Mouse (Mus musculus) limb, embryonic 13.5 days (tissue): ENCODE data around the gene Mtrr. TPM values are rescaled to one million over a fixed set of nuclear protein-coding genes. Genes with fewer than 3 reads are reported as not detected.

Experiments
- ATAC-seq: fragments of 200-750 bp; cut with Nextera tagmentation; 2 replicates; pipeline ENCODE4 v1.8.0; 2017; ENCODE audit warnings: low read depth, moderate number of reproducible peaks, moderate TSS enrichment; ENCODE audit not compliant: low FRiP score
- H3K27ac ChIP-seq: fragments of 300-500 bp; sonication (generic); 2 replicates; pipeline ENCODE4 v1.5.1; 2015; ENCODE audit warnings: inconsistent platforms, mild to moderate bottlenecking, moderate library complexity
- H3K27me3 ChIP-seq: fragments of 300-500 bp; sonication (generic); 2 replicates; pipeline ENCODE4 v1.6.1; 2015; ENCODE audit warnings: mild to moderate bottlenecking, inconsistent platforms
- H3K36me3 ChIP-seq: fragments of 300-500 bp; sonication (generic); 2 replicates; pipeline ENCODE4 v1.6.1; 2015; ENCODE audit warnings: inconsistent platforms, mild to moderate bottlenecking, moderate library complexity
- H3K4me1 ChIP-seq: fragments of 300-500 bp; sonication (generic); 2 replicates; pipeline ENCODE4 v1.6.1; 2015; ENCODE audit warnings: inconsistent platforms
- H3K4me2 ChIP-seq: fragments of 300-500 bp; sonication (generic); replicated peaks from 2 replicates; pipeline ENCODE4 v1.6.1; 2015; ENCODE audit warnings: inconsistent platforms, mild to moderate bottlenecking, moderate library complexity
- H3K4me3 ChIP-seq: fragments of 300-500 bp; sonication (generic); 2 replicates; pipeline ENCODE4 v1.5.1; 2015; ENCODE audit warnings: moderate library complexity, mild to moderate bottlenecking, inconsistent platforms
- H3K9ac ChIP-seq: fragments of 300-500 bp; sonication (generic); 2 replicates; pipeline ENCODE4 v1.6.1; 2015; ENCODE audit warnings: mild to moderate bottlenecking, inconsistent platforms
- H3K9me3 ChIP-seq: fragments of 300-500 bp; sonication (generic); 2 replicates; pipeline ENCODE4 v1.6.1; 2016; ENCODE audit warnings: inconsistent platforms
- WGBS: fragments of 180-500 bp; shearing (Covaris S2); methylation state at CpG from one replicate; pipeline ENCODE4 v1.1.7; 2015; 5-methylcytosine and 5-hydroxymethylcytosine counted together
- polyA plus RNA-seq: library from polyadenylated mRNA; unstranded; fragments of >200 nt; fragmentation: Nextera tagmentation; extraction: Ambion mirVana; gene quantifications from 2 replicates; pipeline ENCODE4 v1.2.1, GENCODE M21; 2015

Mtrr gene
- polyA plus RNA-seq: 19.3 and 23.1 TPM in 2 replicates

- no peaks in the 10 kb centered on the region for H3K27me3 ChIP-seq
- peak; percentile 99 for ATAC-seq
- H3K4me3 ChIP-seq: peak within 1 kb of the TSS; percentile 80
- WGBS: under 1% methylated on average over 81 of the region's 81 CpGs
- peak within 1 kb of the TSS; percentile 93 for H3K4me2 ChIP-seq
- peak within 1 kb of the TSS; percentile 83 for H3K9ac ChIP-seq
- H3K4me1 ChIP-seq: peaks cover 18% of the 10 kb centered on the region
- H3K36me3 ChIP-seq: peaks cover 50% of the 10 kb centered on the region
- peak within 1 kb of the TSS; percentile 73; the same call in 1 of the 2 replicates for H3K27ac ChIP-seq
- no peaks in the 10 kb centered on the region for H3K9me3 ChIP-seq
These were observed at the start of gene Mtrr, which contains the start of gene Fastkd3 for GRCm38 (mm10) chr13:68581747-68582516. Mtrr (minus strand) TSS chr13:68582149. Fastkd3 (plus strand) TSS chr13:68582234.

- H3K36me3 ChIP-seq: peaks cover 7% of the 10 kb centered on the region; the same call in 1 of the 2 replicates
- H3K4me1 ChIP-seq: no peaks in the 10 kb centered on the region
- no peaks in the 10 kb centered on the region for H3K27me3 ChIP-seq
- WGBS: 76% methylated on average over 3 of the region's 3 CpGs
- no peak overlapping the region for H3K4me2 ChIP-seq
- H3K4me3 ChIP-seq: no peak overlapping the region
- no peak overlapping the region for H3K27ac ChIP-seq
- no peak for ATAC-seq
- no peaks in the 10 kb centered on the region for H3K9me3 ChIP-seq
- no peak overlapping the region for H3K9ac ChIP-seq
These were observed 45.1 kb upstream of the Mtrr start for GRCm38 (mm10) chr13:68627041-68627440.

GRCm38 (mm10) chr13:68622792-68623191 is 40.8 kb upstream of the Mtrr start:
- Histone ChIP-seq H3K4me1 (no peaks in the 10 kb centered on the region), H3K4me3 (no peak overlapping the region), H3K27ac (no peak overlapping the region), H3K27me3 (no peaks in the 10 kb centered on the region), H3K36me3 (no peaks in the 10 kb centered on the region), H3K4me2 (no peak overlapping the region), H3K9me3 (no peaks in the 10 kb centered on the region), H3K9ac (no peak overlapping the region)
- no peak for ATAC-seq
- 66% methylated on average over 6 of the region's 6 CpGs for WGBS

- 33% methylated on average over 21 of the region's 21 CpGs for WGBS
- H3K36me3 ChIP-seq: no peaks in the 10 kb centered on the region
- no peaks in the 10 kb centered on the region for H3K9me3 ChIP-seq
- H3K4me3 ChIP-seq: peak overlapping the region; percentile 21
- H3K4me2 ChIP-seq: peak overlapping the region; percentile 46
- peak overlapping the region; percentile 22 for H3K27ac ChIP-seq
- H3K9ac ChIP-seq: no peak overlapping the region
- H3K4me1 ChIP-seq: peaks cover 16% of the 10 kb centered on the region
- no peaks in the 10 kb centered on the region for H3K27me3 ChIP-seq
- ATAC-seq: peak; percentile 71
These were observed 25.9 kb upstream of the Mtrr start for GRCm38 (mm10) chr13:68607652-68608405.

- no peak overlapping the region for H3K9ac ChIP-seq
- peak overlapping the region; percentile 30 for H3K4me3 ChIP-seq
- H3K27ac ChIP-seq: peak overlapping the region; percentile 39; the same call in 1 of the 2 replicates
- H3K4me1 ChIP-seq: peaks cover 30% of the 10 kb centered on the region
- H3K36me3 ChIP-seq: no peaks in the 10 kb centered on the region
- no peaks in the 10 kb centered on the region for H3K27me3 ChIP-seq
- 3% methylated on average over 11 of the region's 11 CpGs for WGBS
- no peaks in the 10 kb centered on the region for H3K9me3 ChIP-seq
- peak; percentile 68 for ATAC-seq
- peak overlapping the region; percentile 57 for H3K4me2 ChIP-seq
These were observed 23.8 kb upstream of the Mtrr start for GRCm38 (mm10) chr13:68605689-68606126.

GRCm38 (mm10) chr13:68603085-68603484 is 21.1 kb upstream of the Mtrr start:
- ATAC-seq: no peak
- Histone ChIP-seq H3K9me3 (no peaks in the 10 kb centered on the region), H3K4me1 (peaks cover 28% of the 10 kb centered on the region), H3K27me3 (no peaks in the 10 kb centered on the region), H3K9ac (no peak overlapping the region), H3K4me2 (no peak overlapping the region), H3K27ac (no peak overlapping the region), H3K4me3 (no peak overlapping the region), H3K36me3 (no peaks in the 10 kb centered on the region)
- WGBS: 62% methylated on average over 6 of the region's 6 CpGs

- peaks cover 8% of the 10 kb centered on the region; the same call in 1 of the 2 replicates for H3K27me3 ChIP-seq
- WGBS: 7% methylated on average over 6 of the region's 6 CpGs
- ATAC-seq: peak; percentile 55
- H3K9ac ChIP-seq: no peak overlapping the region
- H3K4me3 ChIP-seq: no peak overlapping the region
- H3K9me3 ChIP-seq: no peaks in the 10 kb centered on the region
- peak overlapping the region; percentile 21; the same call in 1 of the 2 replicates for H3K4me2 ChIP-seq
- peaks cover 18% of the 10 kb centered on the region for H3K4me1 ChIP-seq
- no peaks in the 10 kb centered on the region for H3K36me3 ChIP-seq
- H3K27ac ChIP-seq: peak overlapping the region; percentile 49; the same call in 1 of the 2 replicates
These were observed 19.2 kb upstream of the Mtrr start for GRCm38 (mm10) chr13:68601184-68601583.

GRCm38 (mm10) chr13:68598953-68599352 is 17.0 kb upstream of the Mtrr start:
- ATAC-seq: no peak
- Histone ChIP-seq H3K9ac (no peak overlapping the region), H3K27ac (no peak overlapping the region), H3K9me3 (no peaks in the 10 kb centered on the region), H3K4me3 (no peak overlapping the region), H3K4me2 (no peak overlapping the region), H3K27me3 (peaks cover 8% of the 10 kb centered on the region; the same call in 1 of the 2 replicates), H3K36me3 (no peaks in the 10 kb centered on the region; the same call in 1 of the 2 replicates), H3K4me1 (peaks cover 14% of the 10 kb centered on the region)

- no peaks in the 10 kb centered on the region for H3K9me3 ChIP-seq
These were observed 15.7 kb upstream of the Mtrr start for GRCm38 (mm10) chr13:68597667-68598066.

GRCm38 (mm10) chr13:68597199-68597598 is 15.2 kb upstream of the Mtrr start, which contains the start of gene 1700001L19Rik:
1700001L19Rik (plus strand) TSS chr13:68597421.
- ATAC-seq: no peak
- Histone ChIP-seq H3K4me1 (peaks cover 14% of the 10 kb centered on the region), H3K27ac (no peak within 1 kb of the TSS), H3K9me3 (no peaks in the 10 kb centered on the region; the same call in 1 of the 2 replicates), H3K36me3 (peaks cover 10% of the 10 kb centered on the region), H3K4me2 (peak within 1 kb of the TSS; percentile 52), H3K9ac (no peak within 1 kb of the TSS; the same call in 1 of the 2 replicates), H3K4me3 (peak within 1 kb of the TSS; percentile 23), H3K27me3 (peaks cover 8% of the 10 kb centered on the region; the same call in 1 of the 2 replicates)
- WGBS: 10% methylated on average over 10 of the region's 10 CpGs

More at GRCm38 (mm10) chr13:68597667-68598066, 15.7 kb upstream of the Mtrr start:
- peaks cover 5% of the 10 kb centered on the region for H3K36me3 ChIP-seq
- peak overlapping the region; percentile 23 for H3K4me3 ChIP-seq
- peaks cover 8% of the 10 kb centered on the region; the same call in 1 of the 2 replicates for H3K27me3 ChIP-seq
- WGBS: 13% methylated on average over 13 of the region's 13 CpGs
- H3K9ac ChIP-seq: no peak overlapping the region; the same call in 1 of the 2 replicates
- H3K4me2 ChIP-seq: peak overlapping the region; percentile 52
- ATAC-seq: 0 out of 2 replicates have a peak, but pooled peaks have one; percentile 8
- no peak overlapping the region for H3K27ac ChIP-seq
- H3K4me1 ChIP-seq: peaks cover 14% of the 10 kb centered on the region

GRCm38 (mm10) chr13:68593797-68594196 is 11.8 kb upstream of the Mtrr start:
- no peak for ATAC-seq
- WGBS: 82% methylated on average over 1 of the region's 1 CpGs
- Histone ChIP-seq H3K27me3 (peaks cover 8% of the 10 kb centered on the region; the same call in 1 of the 2 replicates), H3K27ac (no peak overlapping the region), H3K4me3 (no peak overlapping the region), H3K4me2 (no peak overlapping the region), H3K4me1 (no peaks in the 10 kb centered on the region), H3K36me3 (peaks cover 43% of the 10 kb centered on the region), H3K9me3 (no peaks in the 10 kb centered on the region; the same call in 1 of the 2 replicates), H3K9ac (no peak overlapping the region)
